Mouse (Mus musculus) heart, embryonic 12.5 days (tissue): ENCODE data around the gene Mndal. TPM values are rescaled to one million over a fixed set of nuclear protein-coding genes. Genes with fewer than 3 reads are reported as not detected.
"Not testable (repeated sequence)": the region's sequence is repeated elsewhere in the genome, so short reads cannot be mapped to it uniquely, and the experiment has no call there.

ENCODE experiments used
- ATAC-seq: fragments of 200-750 bp; cut with Nextera tagmentation; 2 replicates; pipeline ENCODE4 v1.8.0; 2017; ENCODE audit warnings: moderate TSS enrichment, moderate library complexity; ENCODE audit not compliant: insufficient number of reproducible peaks, low FRiP score
- H3K27ac ChIP-seq: fragments of 300-500 bp; sonication (generic); 2 replicates; pipeline ENCODE4 v1.5.1; 2016; ENCODE audit warnings: mild to moderate bottlenecking, moderate library complexity; ENCODE audit not compliant: poor library complexity, severe bottlenecking
- H3K27me3 ChIP-seq: fragments of 300-500 bp; sonication (generic); replicated peaks from 2 replicates; pipeline ENCODE4 v1.6.1; 2016; ENCODE audit warnings: mild to moderate bottlenecking, moderate library complexity
- H3K36me3 ChIP-seq: fragments of 300-500 bp; sonication (generic); 2 replicates; pipeline ENCODE4 v1.6.1; 2016; ENCODE audit warnings: mild to moderate bottlenecking, moderate library complexity
- H3K4me1 ChIP-seq: fragments of 300-500 bp; sonication (generic); replicated peaks from 2 replicates; pipeline ENCODE4 v1.6.1; 2016; ENCODE audit warnings: mild to moderate bottlenecking
- H3K4me2 ChIP-seq: fragments of 300-500 bp; sonication (generic); 2 replicates; pipeline ENCODE4 v1.6.1; 2016; ENCODE audit warnings: mild to moderate bottlenecking, moderate library complexity
- H3K4me3 ChIP-seq: fragments of 300-500 bp; sonication (generic); 2 replicates; pipeline ENCODE4 v1.5.1; 2016; ENCODE audit warnings: mild to moderate bottlenecking
- H3K9ac ChIP-seq: fragments of 300-500 bp; sonication (generic); 2 replicates; pipeline ENCODE4 v1.6.1; 2016; ENCODE audit warnings: mild to moderate bottlenecking, moderate library complexity
- H3K9me3 ChIP-seq: fragments of 300-500 bp; sonication (generic); replicated peaks from 2 replicates; pipeline ENCODE4 v1.6.1; 2016; ENCODE audit warnings: mild to moderate bottlenecking, moderate library complexity
- WGBS: fragments of 180-500 bp; shearing (Covaris S2); methylation state at CpG from one replicate; pipeline ENCODE4 v1.1.7; 2016; 5-methylcytosine and 5-hydroxymethylcytosine counted together
- polyA plus RNA-seq: library from polyadenylated mRNA; unstranded; fragments of >200 nt; fragmentation: Nextera tagmentation; extraction: Ambion mirVana; gene quantifications from 2 replicates; pipeline ENCODE4 v1.2.1, GENCODE M21; 2016

Gene Mndal
- polyA plus RNA-seq, 1 experiment from 2014 or later = 3.3 TPM

DNA sequence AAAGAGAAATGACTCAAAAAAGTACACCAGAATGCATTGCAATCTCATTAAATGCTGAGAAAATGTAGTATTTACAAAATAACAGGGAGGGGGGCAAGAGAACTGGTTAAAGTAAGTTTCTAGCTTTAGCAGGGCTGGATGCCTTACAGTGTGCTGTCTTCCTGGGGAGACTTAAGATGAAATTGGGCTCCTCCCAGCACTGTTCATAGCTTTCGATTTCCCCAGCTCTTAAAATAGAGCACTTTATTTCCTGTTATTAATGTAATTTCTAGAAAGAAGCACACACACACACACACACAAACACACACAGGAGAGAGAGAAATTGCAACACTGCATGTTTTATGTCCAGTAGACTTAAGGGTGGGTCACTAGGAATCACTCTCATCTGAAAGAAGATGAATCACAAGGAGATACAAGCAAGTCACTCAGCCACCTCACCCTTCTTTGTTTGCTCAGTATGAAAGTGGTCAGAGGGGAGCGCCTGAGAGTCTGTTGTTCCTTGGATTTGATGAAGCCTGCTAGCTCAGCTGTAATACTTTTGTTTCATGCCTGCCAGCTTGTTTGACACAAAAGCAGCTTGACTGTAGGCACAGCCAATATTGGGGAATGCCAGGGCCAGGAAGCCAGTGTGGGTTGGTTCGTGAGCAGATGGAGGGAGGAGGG is 62.2 kb downstream of the Mndal start:
- H3K4me3 ChIP-seq, H3K36me3 ChIP-seq, H3K4me1 ChIP-seq, H3K27me3 ChIP-seq, ATAC-seq, H3K9me3 ChIP-seq, H3K4me2 ChIP-seq, H3K9ac ChIP-seq, H3K27ac ChIP-seq: not testable (repeated sequence)
- WGBS = 75% methylated on average over 3 of the region's 3 CpGs

DNA sequence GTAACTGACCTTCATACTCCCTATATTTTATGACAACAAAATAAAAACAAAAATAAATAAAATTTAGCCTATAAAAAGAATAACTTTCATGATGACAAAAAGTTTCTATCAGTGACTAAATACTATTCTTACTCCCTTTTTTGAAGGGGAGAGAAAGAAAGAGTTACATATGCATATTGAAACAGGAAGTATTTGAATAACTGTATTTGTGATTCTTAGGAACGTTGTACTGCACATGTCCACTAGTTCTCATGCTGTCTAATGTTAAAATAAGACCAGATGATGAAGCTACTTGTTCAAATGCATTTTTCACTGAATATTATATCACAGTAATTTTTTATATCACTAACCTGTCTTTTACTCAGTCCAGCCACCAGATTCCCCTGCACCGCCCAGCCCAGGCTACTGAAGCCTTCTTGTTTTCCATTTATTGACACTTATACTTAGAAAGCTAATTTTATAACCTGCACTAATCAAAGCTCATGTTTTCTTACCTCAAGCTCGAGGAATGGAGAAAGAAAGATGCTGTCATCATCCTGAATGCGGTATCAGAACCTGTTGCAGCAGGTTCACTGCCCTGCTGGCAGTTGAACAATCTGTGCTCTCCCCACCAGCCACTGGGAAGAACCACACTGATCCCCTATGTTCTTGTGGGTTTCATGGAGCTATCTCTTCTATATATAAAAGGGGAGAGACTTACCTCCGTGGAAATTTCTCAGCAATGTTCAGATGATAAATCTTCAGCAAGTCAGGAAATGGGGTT is 62.9 kb downstream of the Mndal start:
- not testable (repeated sequence) for H3K9ac ChIP-seq, H3K4me1 ChIP-seq, H3K4me2 ChIP-seq, H3K36me3 ChIP-seq, H3K27me3 ChIP-seq, H3K9me3 ChIP-seq, ATAC-seq, H3K4me3 ChIP-seq, H3K27ac ChIP-seq
- 72% methylated on average over 5 of the region's 5 CpGs for WGBS

DNA sequence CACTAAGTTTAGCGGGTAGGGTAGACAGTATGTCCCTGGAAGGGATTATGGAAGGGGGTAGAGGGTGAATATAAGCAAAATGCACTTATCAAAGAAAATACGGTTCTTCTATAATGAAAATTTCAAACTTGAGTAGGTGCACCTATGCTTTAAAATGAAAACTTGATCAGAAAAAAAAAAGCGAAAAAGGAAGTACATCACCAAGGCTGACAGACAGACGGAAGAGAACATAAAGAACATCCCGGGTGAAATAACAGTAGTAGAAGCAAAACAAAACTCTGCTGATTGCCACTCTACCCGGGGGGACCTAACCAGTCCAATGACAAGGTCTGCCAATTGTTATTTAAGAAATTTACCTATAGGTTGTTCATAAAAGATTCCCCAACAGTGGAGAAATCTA is 64.0 kb downstream of the Mndal start:
- not testable (repeated sequence) for H3K9ac ChIP-seq, H3K27ac ChIP-seq, H3K4me2 ChIP-seq, H3K36me3 ChIP-seq, H3K27me3 ChIP-seq, ATAC-seq, H3K4me1 ChIP-seq, H3K9me3 ChIP-seq, H3K4me3 ChIP-seq
- 80% methylated on average over 6 of the region's 6 CpGs for WGBS

DNA sequence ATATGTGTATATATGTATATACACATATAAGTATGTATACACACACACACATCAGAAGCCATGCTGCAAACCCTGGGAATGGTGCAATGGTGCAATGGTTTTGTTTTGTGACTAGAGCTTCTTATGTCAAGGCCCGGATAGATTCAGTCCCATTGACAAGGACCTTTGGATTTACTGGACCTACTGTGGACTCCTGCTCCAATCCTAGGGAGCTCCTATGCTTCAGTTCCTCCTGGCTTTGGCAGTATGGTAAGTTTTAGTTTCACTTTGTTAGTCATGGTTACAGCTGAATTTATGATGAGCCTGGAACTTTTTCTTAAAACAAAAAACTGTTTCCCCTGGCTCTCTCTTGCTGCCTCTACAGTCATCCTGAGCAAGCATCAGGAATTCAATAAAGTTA is 65.2 kb downstream of the Mndal start:
- not testable (repeated sequence) for H3K4me1 ChIP-seq, H3K27me3 ChIP-seq, H3K9me3 ChIP-seq, H3K9ac ChIP-seq, H3K36me3 ChIP-seq, H3K27ac ChIP-seq, H3K4me3 ChIP-seq, H3K4me2 ChIP-seq, ATAC-seq
- 77% methylated on average over 1 of the region's 1 CpGs for WGBS

DNA sequence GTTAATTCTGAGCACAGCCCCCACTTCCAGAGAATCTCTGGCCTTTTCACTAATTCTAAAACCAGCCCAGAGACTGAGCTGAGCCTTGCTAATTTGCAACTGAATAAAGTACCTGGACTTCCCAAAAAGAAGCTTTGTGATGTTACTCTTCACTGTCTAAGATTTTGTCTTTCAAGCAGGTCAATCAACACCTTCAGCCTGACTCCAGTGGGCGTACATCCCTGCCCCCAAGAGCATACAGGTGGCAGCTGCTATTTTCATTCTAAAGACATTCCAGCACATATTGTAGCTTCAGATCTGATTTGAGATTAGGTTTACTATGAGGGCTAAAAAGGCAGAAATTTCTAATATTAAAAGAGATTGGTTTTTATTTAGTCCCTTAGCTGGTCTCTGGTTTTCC is 73.7 kb downstream of the Mndal start:
- H3K9me3 ChIP-seq, H3K9ac ChIP-seq, H3K4me1 ChIP-seq, H3K4me2 ChIP-seq, H3K4me3 ChIP-seq, H3K27me3 ChIP-seq, H3K27ac ChIP-seq, H3K36me3 ChIP-seq, ATAC-seq: not testable (repeated sequence)
- 72% methylated on average over 1 of the region's 1 CpGs for WGBS

DNA sequence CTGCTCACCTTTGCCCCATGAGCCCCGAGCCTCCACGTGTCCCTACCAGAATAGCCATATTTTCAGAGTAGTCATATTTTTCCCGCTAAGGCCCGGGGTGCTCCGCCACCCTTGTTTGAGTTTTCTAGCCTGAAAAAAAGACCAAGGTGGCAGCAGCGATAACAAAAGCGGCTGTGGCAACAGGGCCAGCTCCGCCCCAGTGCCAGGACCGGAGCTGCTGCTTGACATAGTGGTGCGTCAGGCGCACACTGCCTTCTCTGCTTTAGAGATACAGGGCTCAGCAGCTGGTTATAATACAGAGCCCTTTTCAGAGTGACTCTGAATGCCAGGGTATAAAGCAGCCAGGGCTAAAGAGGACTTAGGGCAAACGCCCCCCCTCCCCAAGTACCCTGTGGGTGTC is 75.8 kb downstream of the Mndal start:
- ATAC-seq = no peak
- no peak overlapping the region for H3K27ac ChIP-seq
- H3K4me1 ChIP-seq = no peaks in the 10 kb centered on the region
- H3K27me3 ChIP-seq = no peaks in the 10 kb centered on the region
- 77% methylated on average over 12 of the region's 12 CpGs for WGBS
- H3K4me3 ChIP-seq = no peak overlapping the region
- no peak overlapping the region for H3K9ac ChIP-seq
- peaks cover 5% of the 10 kb centered on the region for H3K9me3 ChIP-seq
- H3K4me2 ChIP-seq = no peak overlapping the region
- H3K36me3 ChIP-seq = no peaks in the 10 kb centered on the region

DNA sequence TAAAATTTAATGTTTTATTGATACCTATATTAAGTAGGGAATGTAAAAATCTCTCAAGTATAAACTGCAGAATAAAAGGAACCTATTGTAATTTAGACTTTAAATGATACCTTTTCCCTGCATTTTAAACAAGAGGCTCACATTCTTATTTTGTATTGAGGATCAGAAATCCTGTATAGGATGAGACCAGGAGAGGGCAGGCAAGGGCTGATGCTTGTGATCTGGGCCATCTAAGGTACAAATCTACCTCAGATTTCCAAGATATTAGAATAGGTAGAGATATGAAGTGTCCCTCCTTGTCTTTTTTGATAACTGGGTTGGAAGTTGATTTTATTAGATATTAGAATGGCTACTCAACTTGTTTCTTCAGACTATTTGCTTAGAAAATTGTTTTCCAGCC is 88.6 kb downstream of the Mndal start:
- H3K27ac ChIP-seq, H3K4me2 ChIP-seq, ATAC-seq, H3K27me3 ChIP-seq, H3K4me3 ChIP-seq, H3K4me1 ChIP-seq, H3K9ac ChIP-seq, H3K9me3 ChIP-seq, H3K36me3 ChIP-seq: not testable (repeated sequence)

DNA sequence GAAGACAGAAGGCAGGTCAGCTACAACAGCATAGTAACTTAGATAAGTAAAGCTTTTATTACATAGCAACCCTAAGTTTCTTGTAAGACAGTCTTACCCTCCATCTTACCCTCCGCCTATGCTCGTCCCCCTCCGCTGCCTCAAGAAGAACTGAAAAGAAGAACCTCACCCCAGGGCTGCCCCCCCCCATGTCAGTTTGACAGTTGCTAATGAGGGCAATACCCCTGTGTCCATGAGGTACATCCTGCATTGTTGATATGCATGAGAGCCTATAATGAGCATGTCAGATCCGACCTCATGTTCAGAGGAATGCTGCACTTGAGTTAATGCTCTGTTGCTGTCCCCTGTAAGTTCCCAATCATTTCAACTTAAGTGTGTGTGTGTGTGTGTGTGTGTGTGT is 89.4 kb downstream of the Mndal start:
- not testable (repeated sequence) for H3K9ac ChIP-seq, H3K4me2 ChIP-seq, H3K4me1 ChIP-seq, ATAC-seq, H3K36me3 ChIP-seq, H3K4me3 ChIP-seq, H3K27me3 ChIP-seq, H3K9me3 ChIP-seq, H3K27ac ChIP-seq
- 58% methylated on average over 4 of the region's 4 CpGs for WGBS

DNA sequence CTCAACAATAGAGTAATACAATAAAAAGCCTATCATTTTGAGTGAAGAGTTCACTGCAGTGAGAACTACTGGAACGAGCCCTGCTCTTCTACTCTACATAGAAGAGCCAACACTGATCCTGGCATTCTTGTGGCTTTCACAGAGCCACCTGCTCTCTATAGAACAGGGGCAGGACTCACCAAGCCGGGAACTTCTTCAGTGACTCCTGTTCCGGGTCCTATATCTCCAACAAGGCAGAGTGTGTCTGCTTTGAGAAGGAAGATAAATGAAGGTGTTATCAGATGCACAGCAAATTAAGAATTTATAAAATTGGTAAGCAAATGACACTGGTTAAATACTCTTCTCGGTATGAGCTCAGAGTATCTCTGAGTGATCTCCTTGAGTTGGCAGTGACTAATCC is 96.1 kb downstream of the Mndal start:
- not testable (repeated sequence) for H3K27ac ChIP-seq, H3K27me3 ChIP-seq, ATAC-seq, H3K9me3 ChIP-seq, H3K4me1 ChIP-seq, H3K36me3 ChIP-seq, H3K4me3 ChIP-seq, H3K4me2 ChIP-seq, H3K9ac ChIP-seq
- WGBS = 59% methylated on average over 4 of the region's 4 CpGs

DNA sequence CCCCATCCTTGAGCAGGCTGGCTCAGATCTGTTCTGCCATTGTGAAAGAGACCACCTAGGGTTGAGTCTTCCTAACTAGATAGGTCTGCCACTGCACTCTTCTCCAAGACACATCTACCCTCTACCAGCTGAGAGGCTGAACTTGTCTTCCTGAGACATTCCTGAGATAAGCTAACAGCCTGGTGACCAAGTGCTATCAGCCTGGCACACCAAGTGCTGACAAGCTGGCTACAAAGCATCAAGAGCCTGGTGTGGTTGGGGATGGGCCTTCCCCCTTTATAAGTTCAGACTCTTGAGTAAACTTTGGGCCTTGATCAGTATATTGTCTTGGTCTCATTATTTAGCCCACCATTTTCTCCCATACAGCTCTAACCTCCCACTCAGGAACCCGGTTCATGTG is 97.5 kb downstream of the Mndal start:
- no peak overlapping the region for H3K4me2 ChIP-seq
- peak; percentile 53; the same call in 1 of the 2 replicates for ATAC-seq
- no peaks in the 10 kb centered on the region for H3K36me3 ChIP-seq
- H3K9me3 ChIP-seq = no peaks in the 10 kb centered on the region
- no peak overlapping the region for H3K9ac ChIP-seq
- no peak overlapping the region for H3K4me3 ChIP-seq
- H3K4me1 ChIP-seq = peaks cover 4% of the 10 kb centered on the region
- no peak overlapping the region for H3K27ac ChIP-seq
- no peaks in the 10 kb centered on the region for H3K27me3 ChIP-seq
- WGBS = 82% methylated on average over 1 of the region's 1 CpGs

DNA sequence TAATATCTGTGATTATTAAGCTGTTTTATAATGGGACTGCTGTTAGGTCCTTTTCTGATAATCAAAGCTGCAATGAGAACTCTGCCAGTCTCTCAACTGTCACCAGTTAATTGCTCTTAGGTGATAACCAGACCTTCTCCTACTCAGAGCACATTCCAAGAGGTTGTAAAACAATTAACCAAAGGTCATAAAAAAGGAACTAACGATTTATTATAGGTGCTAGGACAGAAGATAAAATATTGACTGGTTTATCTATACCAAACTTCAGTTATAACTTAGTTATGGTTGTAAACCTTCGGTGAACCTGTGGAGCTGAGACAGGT is 120.8 kb downstream of the Mndal start:
- H3K9me3 ChIP-seq, H3K4me1 ChIP-seq, H3K27me3 ChIP-seq, H3K9ac ChIP-seq, H3K4me2 ChIP-seq, ATAC-seq, H3K36me3 ChIP-seq, H3K4me3 ChIP-seq, H3K27ac ChIP-seq: not testable (repeated sequence)
- 63% methylated on average over 2 of the region's 2 CpGs for WGBS
